Mouse (Mus musculus): ENCODE measurements around the gene Ecpas.

Ecpas gene

DNA sequence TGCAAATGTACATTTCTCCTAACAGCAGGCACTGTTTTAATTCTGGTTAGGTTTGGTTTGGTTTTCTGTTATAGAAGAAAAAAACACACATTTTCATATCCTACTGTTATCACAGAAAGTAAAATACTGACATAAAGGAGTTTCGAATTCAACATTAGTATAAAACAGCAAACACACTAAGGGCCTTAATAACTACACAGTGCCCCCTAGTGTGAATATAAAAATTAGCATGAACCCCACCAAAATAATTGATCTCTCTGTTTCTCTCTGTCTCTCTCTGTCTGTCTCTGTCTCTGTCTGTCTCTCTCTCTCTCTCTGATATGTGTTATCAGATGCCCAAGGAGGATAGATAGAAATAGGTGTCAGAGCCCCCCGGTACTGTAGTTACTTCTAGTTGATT, 163.0 kb downstream of the Ecpas start:
- no peak for ATAC-seq (ENCODE audit: insufficient number of reproducible peaks, low FRiP score, low TSS enrichment)

DNA sequence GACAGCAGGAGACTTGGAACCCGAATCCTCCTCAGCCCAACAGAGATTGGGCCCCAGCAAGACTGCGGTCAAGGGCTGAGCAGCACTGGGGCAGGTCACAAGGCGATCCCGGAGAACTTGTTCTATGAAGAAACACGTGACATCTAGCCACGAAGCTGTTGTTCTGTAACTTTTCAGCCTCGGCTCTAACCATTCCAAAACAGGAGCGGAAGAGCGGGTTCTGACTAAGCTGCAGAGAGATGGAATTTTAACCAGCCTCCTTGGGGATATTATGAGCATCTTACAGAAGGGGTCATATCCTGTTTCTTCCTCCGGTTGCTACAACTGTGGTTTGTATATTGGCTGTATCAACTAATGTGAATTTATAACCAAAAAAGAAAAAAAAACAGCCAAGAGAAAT, 163.4 kb downstream of the Ecpas start:
- ATAC-seq (ENCODE audit: insufficient number of reproducible peaks, low FRiP score, low TSS enrichment): no peak

All from cerebellum, adult (tissue).